Mouse (Mus musculus) adipose tissue, adult 10 weeks (tissue): ENCODE results near the gene Wfdc12. TPM values are rescaled to one million over a fixed set of nuclear protein-coding genes. Genes with fewer than 3 reads are reported as not detected.

Experiments
- polyA plus RNA-seq: library from polyadenylated mRNA; stranded (reverse); fragments of 350-450 nt; fragmentation: Illumina TruSeq; extraction: RNeasy Lipid Tissue Mini Kit (QIAGEN cat#74804); gene quantifications from one replicate; pipeline ENCODE4 v1.2.3, GENCODE M21; 2014; ENCODE audit warnings: low read depth, low replicate concordance

Gene Wfdc12
- not detected for polyA plus RNA-seq

DNA sequence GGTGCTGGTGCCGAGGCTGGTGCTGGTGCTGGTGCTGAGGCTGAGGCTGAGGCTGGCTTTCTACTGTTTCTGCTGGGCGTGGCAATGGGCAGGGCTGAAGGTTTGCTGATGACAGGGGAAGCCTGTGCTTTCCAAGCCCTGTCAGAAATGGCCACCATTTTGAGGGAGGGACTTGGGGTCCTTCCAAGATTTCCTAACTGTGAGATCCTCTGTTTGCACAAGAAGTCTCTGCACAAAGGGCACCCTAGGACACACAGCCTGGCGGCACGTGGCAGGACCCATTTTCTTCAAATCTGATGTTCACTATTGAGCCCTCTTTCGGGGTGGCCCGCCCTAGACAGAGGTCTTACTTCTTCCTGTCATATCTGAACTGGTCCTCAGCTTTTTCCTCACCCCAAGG, at the start of gene Wfdc12:
Wfdc12 (minus strand) TSS at position 33 of the 400 bp plus-strand sequence.

DNA sequence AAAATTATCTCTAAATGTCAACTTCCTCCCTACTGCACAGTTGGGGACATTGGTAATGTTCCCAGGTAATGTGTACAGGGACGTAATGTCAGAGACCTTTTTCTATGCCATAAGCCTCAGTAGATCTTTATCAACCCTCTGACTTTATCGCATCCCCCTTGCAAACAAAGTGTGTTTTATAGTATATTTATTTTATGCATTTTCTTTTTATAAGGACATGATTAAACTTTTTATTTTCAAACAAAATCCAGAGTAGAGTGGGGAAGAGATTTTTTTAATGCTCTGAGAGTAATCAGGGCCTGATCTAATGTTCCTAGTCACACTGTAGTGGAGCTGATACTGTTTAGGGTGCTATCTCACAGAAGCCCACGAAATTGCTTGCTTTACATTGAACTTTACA, 48.0 kb upstream of the Wfdc12 start, which contains the start of gene Svs2:
Svs2 (minus strand) TSS at position 101 of the 400 bp plus-strand sequence.

DNA sequence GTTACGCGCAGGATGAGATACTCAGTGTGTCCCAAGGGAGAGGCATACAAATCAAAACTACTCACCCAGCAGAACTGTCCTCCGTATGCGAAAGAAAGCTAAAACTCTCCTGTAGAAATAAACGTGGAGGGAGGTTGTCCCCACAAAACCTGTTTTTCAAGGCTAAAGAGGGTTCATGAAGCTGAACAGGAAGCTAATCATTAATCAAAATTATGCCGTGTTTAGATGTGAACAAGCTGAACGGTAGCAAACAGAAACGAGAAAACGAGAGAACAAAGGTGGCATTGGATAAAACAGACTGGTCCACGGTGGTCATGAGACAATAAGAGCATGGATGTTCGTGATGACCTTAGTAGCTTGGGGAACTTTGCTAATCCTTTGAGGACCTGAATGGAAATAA, 31.1 kb upstream of the Wfdc12 start, which contains the start of gene Wfdc15b:
Wfdc15b (minus strand) TSS at position 139 of the 400 bp plus-strand sequence.

DNA sequence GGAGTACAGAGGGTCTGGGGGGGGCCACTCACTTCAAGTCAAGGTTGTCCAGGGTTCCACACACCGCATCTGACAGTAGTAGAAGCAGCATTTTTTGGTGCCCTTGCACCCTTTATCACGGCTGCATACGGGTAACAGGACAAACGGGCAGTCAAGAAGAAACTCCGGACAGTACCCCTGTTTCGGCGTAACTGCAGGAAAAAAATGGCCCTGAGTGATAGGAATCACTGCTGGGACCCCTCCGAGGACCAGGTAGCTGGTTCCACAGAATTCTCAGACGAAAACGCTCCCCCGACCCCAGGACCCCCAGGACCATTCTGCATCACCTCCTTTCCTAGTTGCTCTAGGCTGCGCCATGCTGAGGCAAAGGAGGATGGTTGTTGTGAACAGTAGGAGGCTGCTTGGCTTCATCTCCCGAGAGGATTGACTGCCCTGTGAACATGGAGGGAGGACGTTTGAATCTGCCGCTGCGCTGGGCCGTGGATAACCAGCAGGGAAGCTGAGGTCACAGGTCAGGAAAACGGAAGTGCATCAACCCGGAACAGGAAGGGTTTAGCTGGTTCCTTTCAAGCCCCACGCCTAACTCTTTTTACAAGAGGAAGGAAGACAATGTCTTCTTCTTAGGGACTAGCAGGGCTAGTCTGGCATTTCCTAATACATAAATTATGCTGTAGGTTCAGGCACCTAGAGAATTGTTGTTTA, 9.4 kb upstream of the Wfdc12 start, which contains the start of gene Wfdc15a:
Wfdc15a (minus strand) TSS at position 505 of the 702 bp plus-strand sequence.

DNA sequence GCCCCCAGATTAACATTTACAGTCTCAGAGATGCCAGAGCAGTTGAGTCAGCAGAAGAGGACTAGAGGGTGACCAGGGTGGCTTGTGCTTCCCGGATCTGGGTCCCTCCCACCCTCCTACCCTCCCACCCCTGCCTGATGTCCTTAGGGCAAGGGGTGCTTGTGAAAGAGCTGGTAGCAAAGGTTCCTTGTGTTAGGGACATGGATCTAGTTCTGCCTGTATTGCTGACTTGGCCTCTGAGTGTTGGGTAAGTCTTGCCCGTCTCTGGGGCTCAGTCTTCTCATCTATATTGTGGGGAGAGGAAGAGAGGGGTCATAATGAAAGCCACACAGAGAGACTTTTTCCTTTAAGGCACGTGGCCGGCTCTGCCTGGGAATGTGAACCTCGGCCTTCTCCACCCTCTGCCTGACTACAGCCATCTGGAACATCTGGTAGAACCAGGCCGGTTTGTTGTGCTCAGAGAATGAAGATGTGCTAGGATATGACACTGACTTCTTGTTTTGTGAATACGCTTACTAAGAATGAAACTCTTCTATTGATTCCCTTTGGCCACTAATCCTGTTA, 7.6 kb downstream of the Wfdc12 start, which contains the start of gene Wfdc5:
Wfdc5 (minus strand) TSS at position 51 of the 564 bp plus-strand sequence.

DNA sequence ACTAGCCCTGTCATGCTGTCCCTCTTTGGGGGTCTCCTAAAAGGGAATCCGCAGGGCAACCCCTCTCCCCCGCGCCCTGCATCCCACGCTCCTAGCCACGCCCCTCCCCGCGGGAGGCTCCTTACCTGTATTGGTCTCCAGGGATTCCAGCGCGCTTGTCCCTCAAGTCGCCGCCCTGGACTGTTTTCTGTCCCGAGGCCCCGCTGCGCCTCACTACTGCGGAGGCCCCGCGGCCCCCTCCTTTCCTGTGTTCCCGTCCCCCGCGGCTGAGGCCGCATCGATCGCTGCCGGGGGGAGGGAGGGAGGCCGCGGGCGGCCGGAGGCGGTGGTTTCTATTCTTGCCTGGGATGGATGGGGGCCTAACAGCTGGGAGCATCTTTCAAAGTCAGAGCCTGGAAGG, 19.5 kb downstream of the Wfdc12 start, which contains the start of gene Kcns1:
Kcns1 (minus strand) TSS at position 212 of the 400 bp plus-strand sequence.

Other genes starting within 250 kb of the Wfdc12 start
- 238 TPM for gene Ywhab, start 195.6 kb downstream of the Wfdc12 start, polyA plus RNA-seq
- gene Pabpc1l, start 165.2 kb downstream of the Wfdc12 start, polyA plus RNA-seq: 55.3 TPM
- gene Stk4, start 120.3 kb downstream of the Wfdc12 start, polyA plus RNA-seq: 20.6 TPM
- 48.6 TPM for gene Tomm34, start 119.4 kb downstream of the Wfdc12 start, polyA plus RNA-seq
- gene Kcns1, start 19.5 kb downstream of the Wfdc12 start, polyA plus RNA-seq: 0.29 TPM
- gene Wfdc5, start 7.9 kb downstream of the Wfdc12 start, polyA plus RNA-seq: not detected
- 5.9 TPM for gene Wfdc15a, start 9.5 kb upstream of the Wfdc12 start, polyA plus RNA-seq
- gene Wfdc15b, start 31.1 kb upstream of the Wfdc12 start, polyA plus RNA-seq: 738 TPM
- gene Svs2, start 47.9 kb upstream of the Wfdc12 start, polyA plus RNA-seq: not detected
- not detected for gene Svs3b, start 66.0 kb upstream of the Wfdc12 start, polyA plus RNA-seq
- gene Svs4, start 87.9 kb upstream of the Wfdc12 start, polyA plus RNA-seq: not detected
- not detected for gene Svs3a, start 98.7 kb upstream of the Wfdc12 start, polyA plus RNA-seq
- not detected for gene Svs6, start 126.1 kb upstream of the Wfdc12 start, polyA plus RNA-seq
- 1.8 TPM for gene Svs5, start 142.1 kb upstream of the Wfdc12 start, polyA plus RNA-seq
- gene Slpi, start 198.5 kb upstream of the Wfdc12 start, polyA plus RNA-seq: 110 TPM
- gene Rbpjl, start 212.5 kb upstream of the Wfdc12 start, polyA plus RNA-seq: not detected
- 1.1 TPM for gene Matn4, start 214.6 kb upstream of the Wfdc12 start, polyA plus RNA-seq